Mouse (Mus musculus) CH12.LX (cell line): Measurements from ENCODE around the gene Fut1. TPM values are rescaled to one million over a fixed set of nuclear protein-coding genes. Genes with fewer than 3 reads are reported as not detected.

Experiments used
- DNase-seq: peaks from one replicate; pipeline ENCODE4 v3.0.0-alpha.2; 2013; ENCODE audit errors: extremely low read depth
- H3K27ac ChIP-seq: 2 replicates; pipeline ENCODE4 v1.5.1; 2012; ENCODE audit warnings: low read depth, mild to moderate bottlenecking, control low read depth, moderate library complexity; ENCODE audit not compliant: insufficient read depth
- H3K27me3 ChIP-seq: replicated peaks from 2 replicates; pipeline ENCODE3; 2012; ENCODE audit warnings: inconsistent platforms
- H3K36me3 ChIP-seq, 2 experiments: replicated peaks in 1 of 2; 2 replicates each; pipeline versions ENCODE3 to v1.6.1; 2012; ENCODE audit warnings: inconsistent platforms in 1 of 2, low read length in 1 of 2, mild to moderate bottlenecking in 1 of 2, mixed read lengths in 1 of 2, moderate library complexity in 1 of 2; ENCODE audit not compliant: control insufficient read depth in 1 of 2, insufficient read depth in 1 of 2
- H3K4me1 ChIP-seq, 2 experiments: 2 replicates each; pipeline ENCODE4 v1.6.1; 2012; ENCODE audit warnings: inconsistent platforms in 1 of 2, moderate library complexity in 1 of 2; ENCODE audit not compliant: insufficient read depth in 2 of 2, control insufficient read depth in 1 of 2
- H3K4me2 ChIP-seq: 2 replicates; pipeline ENCODE4 v1.6.1; 2012; ENCODE audit warnings: low read depth, mild to moderate bottlenecking, control low read depth; ENCODE audit not compliant: poor library complexity, insufficient read depth, severe bottlenecking
- H3K4me3 ChIP-seq, 3 experiments: fragments of 150-350 bp in 1 of 3; sonication (generic) in 1 of 3; replicated peaks in 1 of 3; 2 replicates each; pipeline versions ENCODE3 to v1.5.1; 2011 to 2012; ENCODE audit warnings: low read depth in 2 of 3, low read length in 2 of 3, mild to moderate bottlenecking in 2 of 3, moderate library complexity in 2 of 3, control low read depth in 1 of 3, improper control_type of control experiment in 1 of 3, inconsistent platforms in 1 of 3, mixed read lengths in 1 of 3; ENCODE audit not compliant: poor library complexity in 1 of 3
- H3K79me2 ChIP-seq: replicated peaks from 2 replicates; pipeline ENCODE4 v1.6.1; 2012; ENCODE audit warnings: mild to moderate bottlenecking, moderate library complexity; ENCODE audit not compliant: control insufficient read depth, poor library complexity, insufficient read depth, severe bottlenecking; ENCODE audit errors: extremely low read depth
- H3K9ac ChIP-seq: 2 replicates; pipeline ENCODE4 v1.6.1; 2012; ENCODE audit warnings: low read depth, mild to moderate bottlenecking, control low read depth, moderate library complexity; ENCODE audit not compliant: insufficient read depth
- H3K9me3 ChIP-seq: replicated peaks from 2 replicates; pipeline ENCODE3; 2012; ENCODE audit warnings: low read length, inconsistent platforms, mixed read lengths
- BHLHE40 ChIP-seq: IDR thresholded peaks from 2 replicates; pipeline ENCODE4 v1.6.1; 2011; ENCODE audit warnings: mild to moderate bottlenecking, low read depth, low read length, improper control_type of control experiment
- CTCF ChIP-seq, 2 experiments: IDR thresholded peaks in 1 of 2; conservative IDR thresholded peaks in 1 of 2; 2 replicates each; pipeline ENCODE4 v1.5.1; 2011 to 2012; ENCODE audit warnings: low read depth in 2 of 2, low read length in 2 of 2, improper control_type of control experiment in 1 of 2, inconsistent platforms in 1 of 2, mild to moderate bottlenecking in 1 of 2, moderate library complexity in 1 of 2
- ELF1 ChIP-seq: IDR thresholded peaks from 2 replicates; pipeline ENCODE4 v1.6.1; 2014; ENCODE audit warnings: low read depth, mild to moderate bottlenecking, inconsistent platforms, low read length, improper control_type of control experiment
- ETS1 ChIP-seq: conservative IDR thresholded peaks from 2 replicates; pipeline ENCODE4 v1.6.1; 2012; ENCODE audit warnings: low read depth, mild to moderate bottlenecking, inconsistent platforms, low read length, improper control_type of control experiment, moderate library complexity
- IRF4 ChIP-seq: IDR thresholded peaks from 2 replicates; pipeline ENCODE4 v1.6.1; 2014; ENCODE audit warnings: low read depth, mild to moderate bottlenecking, inconsistent platforms, low read length, improper control_type of control experiment
- JUN ChIP-seq: IDR thresholded peaks from 2 replicates; pipeline ENCODE4 v1.6.1; 2011; ENCODE audit warnings: low read depth, mild to moderate bottlenecking, low read length, improper control_type of control experiment, moderate library complexity; ENCODE audit not compliant: insufficient read depth
- KAT2A ChIP-seq: IDR thresholded peaks from 2 replicates; pipeline ENCODE4 v1.6.1; 2012; ENCODE audit warnings: low read length, improper control_type of control experiment, inconsistent platforms; ENCODE audit not compliant: insufficient replicate concordance
- MAX ChIP-seq: IDR thresholded peaks from 2 replicates; pipeline ENCODE4 v1.6.1; 2011; ENCODE audit warnings: low read length, improper control_type of control experiment
- MEF2A ChIP-seq: IDR thresholded peaks from 2 replicates; pipeline ENCODE4 v1.6.1; 2014; ENCODE audit warnings: low read depth, mild to moderate bottlenecking, inconsistent platforms, low read length, improper control_type of control experiment, borderline replicate concordance
- MXI1 ChIP-seq: IDR thresholded peaks from 2 replicates; pipeline ENCODE4 v1.6.1; 2011; ENCODE audit warnings: mild to moderate bottlenecking, low read depth, low read length, improper control_type of control experiment
- NELFE ChIP-seq: IDR thresholded peaks from 2 replicates; pipeline ENCODE4 v1.6.1; 2011; ENCODE audit warnings: low read depth, low read length, improper control_type of control experiment
- NRF1 ChIP-seq: IDR thresholded peaks from 2 replicates; pipeline ENCODE4 v1.6.1; 2014; ENCODE audit warnings: low read depth, mild to moderate bottlenecking, inconsistent platforms, low read length, improper control_type of control experiment, moderate library complexity
- PAX5 ChIP-seq: IDR thresholded peaks from 2 replicates; pipeline ENCODE4 v1.6.1; 2012; ENCODE audit warnings: low read length, inconsistent platforms, mixed read lengths
- POLR2A ChIP-seq: IDR thresholded peaks from 2 replicates; pipeline ENCODE4 v1.6.1; 2011; ENCODE audit warnings: low read depth, mild to moderate bottlenecking, improper control_type of control experiment, low read length
- POLR2AphosphoS2 ChIP-seq: IDR thresholded peaks from 2 replicates; pipeline ENCODE4 v1.6.1; 2011; ENCODE audit warnings: low read depth, low read length, improper control_type of control experiment
- RAD21 ChIP-seq: IDR thresholded peaks from 2 replicates; pipeline ENCODE4 v1.6.1; 2011; ENCODE audit warnings: low read depth, mild to moderate bottlenecking, low read length, improper control_type of control experiment, moderate library complexity
- RCOR1 ChIP-seq: conservative IDR thresholded peaks from 2 replicates; pipeline ENCODE4 v1.6.1; 2012; ENCODE audit warnings: low read depth, mild to moderate bottlenecking, inconsistent platforms, low read length, improper control_type of control experiment
- SMC3 ChIP-seq: IDR thresholded peaks from 2 replicates; pipeline ENCODE4 v1.6.1; 2011; ENCODE audit warnings: low read depth, low read length, improper control_type of control experiment
- TBP ChIP-seq: conservative IDR thresholded peaks from 2 replicates; pipeline ENCODE4 v1.6.1; 2011; ENCODE audit warnings: low read depth, low read length, improper control_type of control experiment
- ZC3H11A ChIP-seq: IDR thresholded peaks from 2 replicates; pipeline ENCODE4 v1.6.1; 2012; ENCODE audit warnings: low read depth, mild to moderate bottlenecking, inconsistent platforms, low read length, improper control_type of control experiment
- ZMIZ1 ChIP-seq: IDR thresholded peaks from 2 replicates; pipeline ENCODE4 v1.6.1; 2012; ENCODE audit warnings: low read depth, mild to moderate bottlenecking, inconsistent platforms, low read length, improper control_type of control experiment
- dilution Hi-C: fragments of 300-500 bp; cut with MboI; formaldehyde crosslinking; loops from 2 replicates; pipeline ENCODE4 v1.14.3; 2020; ENCODE audit warnings: low sequenced_read_pairs; ENCODE audit not compliant: extremely low pct_unique_long_range_greater_than_20kb, extremely low pct_ligation_motif_present
- in situ Hi-C: fragments of 300-500 bp; cut with MboI; formaldehyde crosslinking; loops from 3 replicates; pipeline ENCODE4 v1.14.3; 2019; ENCODE audit warnings: low sequenced_read_pairs, low pct_ligation_motif_present, low pct_unique_long_range_greater_than_20kb, mixed read lengths
- polyA plus RNA-seq: library from polyadenylated mRNA; unstranded; fragments of >175 nt; gene quantifications from 2 replicates; pipeline ENCODE4 v1.2.1, GENCODE M21; 2012; ENCODE audit warnings: low read depth; ENCODE audit not compliant: insufficient read length
- total RNA-seq, 2 experiments: library from RNA; depleted of rRNA; stranded (reverse); fragments of 300-350 nt in 1 of 2; fragments of >200 nt in 1 of 2; gene quantifications; 2 replicates each; pipeline ENCODE4 v1.2.3; 2012 to 2014

The Fut1 gene
- total and polyA plus RNA-seq, 3 experiments = 2.4 to 6.4 (median 2.5) TPM

DNA sequence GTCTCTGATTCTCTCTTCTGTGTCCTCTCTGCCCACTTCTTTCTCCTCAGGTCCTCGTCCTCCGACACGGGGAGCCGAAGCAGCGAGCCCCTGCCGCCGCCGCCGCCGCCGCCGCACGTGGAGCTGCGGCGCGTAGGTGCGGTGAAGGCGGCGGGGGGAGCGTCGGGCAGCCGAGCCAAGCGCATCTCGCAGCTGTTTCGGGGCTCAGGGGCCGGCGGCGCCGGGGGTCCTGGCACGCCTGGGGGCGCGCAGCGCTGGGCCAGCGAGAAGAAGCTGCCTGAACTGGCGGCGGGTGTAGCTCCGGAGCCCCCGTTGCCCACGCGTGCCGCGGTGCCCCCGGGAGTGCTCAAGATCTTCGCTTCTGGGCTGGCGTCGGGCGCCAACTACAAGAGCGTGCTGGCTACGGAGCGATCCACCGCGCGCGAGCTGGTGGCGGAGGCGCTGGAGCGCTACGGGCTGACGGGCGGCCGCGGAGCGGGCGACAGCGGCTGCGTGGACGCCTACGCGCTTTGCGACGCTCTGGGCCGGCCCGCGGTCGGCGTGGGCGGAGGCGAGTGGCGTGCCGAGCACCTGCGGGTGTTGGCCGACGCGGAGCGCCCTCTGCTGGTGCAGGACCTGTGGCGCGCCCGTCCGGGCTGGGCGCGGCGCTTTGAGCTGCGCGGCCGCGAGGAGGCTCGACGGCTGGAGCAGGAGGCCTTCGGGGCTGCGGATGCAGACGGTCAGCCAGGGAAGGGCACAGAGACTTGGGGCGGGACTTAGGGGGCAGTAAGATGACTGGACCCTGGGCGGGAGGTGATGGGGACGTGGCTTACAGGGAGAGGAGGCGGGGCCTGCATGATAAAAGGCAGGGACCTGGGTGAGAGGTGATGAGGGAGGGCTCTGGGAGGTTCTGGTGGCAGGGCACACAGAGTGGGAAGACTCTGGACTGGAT is 11.5 kb downstream of the Fut1 start:
- peaks cover 0 to 16% of the 10 kb centered on the region in 2 experiments for H3K36me3 ChIP-seq
- peak overlapping the region; percentile 74 for H3K9ac ChIP-seq
- peak; percentile 25 for DNase-seq
- peak overlapping the region in 2 of 3 experiments; percentile 26 to 55 for H3K4me3 ChIP-seq
- H3K4me2 ChIP-seq = peak overlapping the region; percentile 64
- dilution Hi-C loops = no loop called here
- peaks cover 0 to 2% of the 10 kb centered on the region in 2 experiments; a peak in 1 of 4 replicates for H3K4me1 ChIP-seq
- in situ Hi-C loops = no loop called here
- no peaks in the 10 kb centered on the region for H3K79me2 ChIP-seq
- H3K27ac ChIP-seq = peak overlapping the region; percentile 1; the same call in 1 of the 2 replicates
- H3K9me3 ChIP-seq = peaks cover 26% of the 10 kb centered on the region
- no peaks in the 10 kb centered on the region for H3K27me3 ChIP-seq
- TF ChIP-seq IRF4 (peak; percentile 20; the same call in 1 of the 2 replicates), RAD21 (peak; percentile 46), MAX (no peak; the same call in 1 of the 2 replicates), POLR2A (peak; percentile 60; the same call in 1 of the 2 replicates), ZC3H11A (0 out of 2 replicates have a peak, but pooled peaks have one; percentile 5), PAX5 (no peak), ETS1 (no peak), KAT2A (no peak), CTCF (conservative IDR thresholded peaks at IDR 0.05 in 1 of 2, IDR thresholded peaks at IDR 0.05 in 1 of 2; ENCODE audit: low read depth in 2 of 2, low read length in 2 of 2) (peak in 1 of 2 experiments; percentile 86; a peak in 2 of 4 replicates), BHLHE40 (peak; percentile 96), POLR2AphosphoS2 (no peak), MXI1 (0 out of 2 replicates have a peak, but pooled peaks have one; percentile 24), JUN (no peak), TBP (no peak), SMC3 (peak; percentile 75), ELF1 (peak; percentile 32; the same call in 1 of the 2 replicates), MEF2A (0 out of 2 replicates have a peak, but pooled peaks have one; percentile 46), NRF1 (peak; percentile 66), RCOR1 (no peak), NELFE (0 out of 2 replicates have a peak, but pooled peaks have one; percentile 34), ZMIZ1 (no peak)
